Mouse (Mus musculus) lung, embryonic 15.5 days (tissue): ENCODE measurements around the gene Trappc3. TPM values are rescaled to one million over a fixed set of nuclear protein-coding genes. Genes with fewer than 3 reads are reported as not detected.

Source experiments
- ATAC-seq: fragments of 200-750 bp; cut with Nextera tagmentation; 2 replicates; pipeline ENCODE4 v1.8.0; 2017; ENCODE audit warnings: moderate number of reproducible peaks, borderline replicate concordance; ENCODE audit not compliant: low FRiP score, low TSS enrichment; ENCODE audit errors: extremely low read depth
- H3K27ac ChIP-seq: fragments of 300-500 bp; sonication (generic); 2 replicates; pipeline ENCODE4 v1.5.1; 2015; ENCODE audit warnings: moderate library complexity, mild to moderate bottlenecking, inconsistent platforms
- H3K27me3 ChIP-seq: fragments of 300-500 bp; sonication (generic); 2 replicates; pipeline ENCODE4 v1.6.1; 2015; ENCODE audit warnings: inconsistent platforms
- H3K36me3 ChIP-seq: fragments of 300-500 bp; sonication (generic); 2 replicates; pipeline ENCODE4 v1.6.1; 2015; ENCODE audit warnings: inconsistent platforms
- H3K4me1 ChIP-seq: fragments of 300-500 bp; sonication (generic); 2 replicates; pipeline ENCODE4 v1.6.1; 2015; ENCODE audit warnings: inconsistent platforms
- H3K4me2 ChIP-seq: fragments of 300-500 bp; sonication (generic); 2 replicates; pipeline ENCODE4 v1.6.1; 2015; ENCODE audit warnings: inconsistent platforms, mild to moderate bottlenecking, moderate library complexity
- H3K4me3 ChIP-seq: fragments of 300-500 bp; sonication (generic); 2 replicates; pipeline ENCODE4 v1.5.1; 2015; ENCODE audit warnings: mild to moderate bottlenecking, inconsistent platforms
- H3K9ac ChIP-seq: fragments of 300-500 bp; sonication (generic); 2 replicates; pipeline ENCODE4 v1.6.1; 2015; ENCODE audit warnings: inconsistent platforms
- H3K9me3 ChIP-seq: fragments of 300-500 bp; sonication (generic); 2 replicates; pipeline ENCODE4 v1.6.1; 2016; ENCODE audit warnings: inconsistent platforms
- WGBS: fragments of 180-500 bp; shearing (Covaris S2); methylation state at CpG from one replicate; pipeline ENCODE4 v1.1.7; 2015; 5-methylcytosine and 5-hydroxymethylcytosine counted together
- polyA plus RNA-seq: library from polyadenylated mRNA; unstranded; fragments of >200 nt; fragmentation: Nextera tagmentation; extraction: Ambion mirVana; gene quantifications from 2 replicates; pipeline ENCODE4 v1.2.1, GENCODE M21; 2015

Trappc3 gene
- polyA plus RNA-seq, 1 experiment from 2014 or later = 108 TPM

DNA sequence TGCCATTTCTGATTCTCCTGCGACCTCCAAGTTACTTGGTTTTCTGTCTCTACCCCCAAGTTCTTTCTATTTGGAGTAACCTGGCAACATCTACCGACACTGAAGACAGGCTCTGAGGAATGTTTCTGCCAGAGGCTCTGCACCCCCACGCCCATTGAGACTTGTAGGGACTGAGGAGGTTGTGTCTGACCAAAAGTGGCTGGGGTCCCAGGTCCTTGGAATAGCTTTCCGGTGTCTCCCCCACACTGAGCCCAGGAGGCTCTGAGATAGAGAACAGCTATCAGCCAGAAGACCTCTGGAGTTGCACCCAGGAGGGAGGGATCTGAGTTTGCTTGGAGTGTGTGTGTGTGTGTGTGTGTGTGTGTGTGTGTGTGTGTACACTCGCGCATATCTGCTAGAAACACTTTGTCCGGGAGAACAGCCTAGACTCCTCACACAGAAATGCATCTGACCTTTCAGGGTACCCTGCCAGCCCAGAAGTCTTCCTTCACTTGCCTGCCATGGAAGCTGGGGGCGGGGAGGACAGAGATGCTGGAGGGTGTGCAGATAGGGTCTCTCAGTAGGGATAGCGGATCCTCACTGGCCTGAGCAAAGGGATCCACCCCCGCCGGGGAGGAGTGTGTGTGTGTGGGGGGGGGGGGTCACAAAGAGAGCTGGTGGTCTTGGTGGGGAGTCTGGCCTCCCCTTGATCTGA is 25.3 kb downstream of the Trappc3 start:
- WGBS = 16% methylated on average over 11 of the region's 11 CpGs
- Histone ChIP-seq H3K9me3 (no peaks in the 10 kb centered on the region), H3K4me3 (peak overlapping the region; percentile 49), H3K9ac (no peak overlapping the region), H3K4me1 (peaks cover 22% of the 10 kb centered on the region), H3K36me3 (no peaks in the 10 kb centered on the region), H3K27ac (no peak overlapping the region), H3K27me3 (peaks cover 46% of the 10 kb centered on the region), H3K4me2 (peak overlapping the region; percentile 87)
- peak; percentile 53; the same call in 1 of the 2 replicates for ATAC-seq

DNA sequence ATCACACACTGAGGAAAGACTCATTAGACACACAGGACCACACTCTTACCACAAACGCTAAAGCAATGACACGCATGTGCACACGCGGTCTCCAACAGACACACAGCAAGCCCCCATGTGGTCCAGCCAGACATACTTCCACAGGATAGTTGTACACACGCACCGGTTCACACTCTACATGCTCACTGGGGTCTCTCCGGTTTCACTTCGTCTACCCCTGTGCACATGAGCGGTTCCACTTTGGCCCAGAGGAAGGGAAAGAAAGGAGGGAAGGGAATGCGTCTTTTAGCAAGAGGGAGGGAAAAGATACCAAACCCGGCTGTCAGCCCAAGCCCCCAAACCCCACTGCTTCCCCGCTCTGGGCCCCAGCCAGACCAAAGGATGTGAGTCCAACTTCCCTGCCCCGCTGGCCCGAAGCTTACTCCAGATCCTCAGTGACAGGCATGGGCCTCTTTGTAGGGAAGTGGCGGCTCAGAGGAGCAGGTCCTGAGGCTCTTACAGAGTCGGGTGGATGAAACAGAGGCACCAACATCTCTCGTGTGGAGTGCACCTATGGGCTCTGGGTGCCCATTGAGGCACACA is 26.1 kb downstream of the Trappc3 start:
- peak; percentile 19; the same call in 1 of the 2 replicates for ATAC-seq

DNA sequence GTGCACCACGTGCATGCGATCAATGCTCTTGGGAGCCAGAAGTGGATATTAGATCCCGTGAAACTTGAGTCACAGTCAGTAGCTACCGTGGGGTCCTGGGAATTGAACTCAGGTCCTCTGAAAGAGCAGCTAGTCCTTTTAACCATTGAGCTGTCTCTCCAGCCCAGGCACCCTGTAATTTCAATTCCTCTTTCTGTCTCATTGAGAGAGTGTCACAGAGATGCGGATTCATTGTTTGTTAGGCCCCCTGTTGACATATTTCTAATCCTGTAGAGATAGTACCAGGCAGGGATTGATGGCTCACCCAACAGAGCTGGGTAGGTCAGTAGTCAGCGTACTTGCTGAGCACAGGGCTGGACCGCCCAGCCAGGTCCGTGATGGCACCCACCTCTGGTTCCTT is 28.2 kb downstream of the Trappc3 start:
- peaks cover 22% of the 10 kb centered on the region for H3K4me1 ChIP-seq
- no peak overlapping the region for H3K27ac ChIP-seq
- no peaks in the 10 kb centered on the region for H3K9me3 ChIP-seq
- ATAC-seq = no peak
- 84% methylated on average over 8 of the region's 8 CpGs for WGBS
- H3K36me3 ChIP-seq = no peaks in the 10 kb centered on the region
- peaks cover 42% of the 10 kb centered on the region for H3K27me3 ChIP-seq
- no peak overlapping the region for H3K9ac ChIP-seq
- no peak overlapping the region for H3K4me2 ChIP-seq
- no peak overlapping the region for H3K4me3 ChIP-seq

More for the DNA sequence above, 26.1 kb downstream of the Trappc3 start:
- no peak overlapping the region for H3K27ac ChIP-seq
- H3K36me3 ChIP-seq = no peaks in the 10 kb centered on the region
- no peak overlapping the region for H3K9ac ChIP-seq
- 0 out of 2 replicates have a peak overlapping the region, but pooled peaks have one; percentile 13 for H3K4me3 ChIP-seq
- H3K4me2 ChIP-seq = peak overlapping the region; percentile 87
- no peaks in the 10 kb centered on the region for H3K9me3 ChIP-seq
- WGBS = 34% methylated on average over 17 of the region's 17 CpGs
- peaks cover 46% of the 10 kb centered on the region for H3K27me3 ChIP-seq
- peaks cover 22% of the 10 kb centered on the region for H3K4me1 ChIP-seq

DNA sequence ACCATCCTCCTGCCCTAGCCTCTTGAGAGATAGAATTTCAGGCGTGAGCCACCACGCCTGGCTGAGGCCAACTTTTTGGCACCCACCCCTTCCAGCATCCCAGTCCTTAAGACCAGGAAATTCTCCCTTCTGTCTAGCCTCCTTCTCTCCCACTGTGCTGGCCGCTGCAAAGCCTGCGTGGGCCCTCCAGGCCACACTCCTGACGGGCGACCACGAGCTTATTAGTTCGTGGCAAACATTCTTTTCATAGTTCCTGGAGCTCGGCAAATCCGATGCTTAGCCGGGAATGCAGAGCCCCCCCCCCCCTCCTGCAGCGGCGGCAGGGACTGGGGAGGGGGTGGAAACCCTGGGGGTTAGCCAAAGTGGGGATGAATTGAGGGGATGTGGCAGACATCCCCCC is 29.1 kb downstream of the Trappc3 start:
- H3K9ac ChIP-seq = no peak overlapping the region
- no peaks in the 10 kb centered on the region for H3K36me3 ChIP-seq
- no peak for ATAC-seq
- H3K4me3 ChIP-seq = no peak overlapping the region
- no peaks in the 10 kb centered on the region for H3K9me3 ChIP-seq
- H3K4me1 ChIP-seq = peaks cover 23% of the 10 kb centered on the region
- no peak overlapping the region for H3K27ac ChIP-seq
- peaks cover 38% of the 10 kb centered on the region for H3K27me3 ChIP-seq
- H3K4me2 ChIP-seq = no peak overlapping the region
- 21% methylated on average over 13 of the region's 13 CpGs for WGBS

DNA sequence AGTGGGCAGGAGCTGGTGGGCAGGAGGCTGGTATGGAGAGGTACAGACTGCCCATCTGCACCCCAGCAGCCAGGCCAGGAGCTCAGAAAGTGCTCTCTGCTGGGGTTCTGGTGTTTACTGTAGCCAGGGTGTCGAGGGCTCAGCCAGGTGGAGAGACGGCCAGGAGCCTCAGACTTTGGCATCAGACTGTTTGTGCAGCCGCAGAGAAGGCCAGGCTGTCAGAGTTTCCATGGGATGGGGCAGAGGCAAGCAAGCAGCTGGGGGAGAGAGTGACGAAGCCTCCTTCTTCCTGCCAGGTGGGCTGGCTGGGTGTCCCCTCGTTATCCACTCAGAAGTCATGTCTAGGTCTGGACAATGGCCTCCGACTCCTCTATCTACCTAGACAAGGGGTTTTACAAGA is 33.0 kb downstream of the Trappc3 start:
- Histone ChIP-seq H3K27me3 (peaks cover 39% of the 10 kb centered on the region), H3K9ac (no peak overlapping the region), H3K4me2 (no peak overlapping the region), H3K4me1 (peaks cover 19% of the 10 kb centered on the region), H3K27ac (no peak overlapping the region), H3K9me3 (no peaks in the 10 kb centered on the region), H3K36me3 (no peaks in the 10 kb centered on the region), H3K4me3 (no peak overlapping the region)
- 56% methylated on average over 6 of the region's 6 CpGs for WGBS
- ATAC-seq = no peak

DNA sequence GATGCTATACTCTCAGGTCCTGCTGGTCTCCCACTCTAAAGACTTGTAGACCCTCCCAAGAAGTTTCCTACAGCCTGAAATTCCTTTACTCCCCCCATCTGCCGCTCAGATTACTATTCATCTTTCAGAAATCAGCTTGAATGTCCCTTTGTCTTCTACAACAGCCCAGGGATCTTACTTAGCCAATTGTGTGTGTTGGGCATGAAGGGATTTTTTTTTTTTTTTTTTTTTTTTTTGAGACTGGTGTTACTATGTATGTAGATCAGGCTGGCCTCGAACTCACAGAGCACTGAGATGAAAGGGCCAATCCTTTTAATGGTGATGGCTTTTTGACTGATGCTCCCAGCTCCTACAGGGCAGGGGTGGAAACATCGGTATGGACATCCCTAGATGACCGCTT is 33.8 kb downstream of the Trappc3 start:
- no peak overlapping the region for H3K4me3 ChIP-seq
- H3K27me3 ChIP-seq = peaks cover 47% of the 10 kb centered on the region
- H3K9ac ChIP-seq = no peak overlapping the region
- H3K36me3 ChIP-seq = no peaks in the 10 kb centered on the region
- H3K27ac ChIP-seq = no peak overlapping the region
- 38% methylated on average over 4 of the region's 4 CpGs for WGBS
- H3K4me2 ChIP-seq = peak overlapping the region; percentile 70; the same call in 1 of the 2 replicates
- H3K9me3 ChIP-seq = no peaks in the 10 kb centered on the region
- peaks cover 23% of the 10 kb centered on the region for H3K4me1 ChIP-seq
- ATAC-seq = no peak

DNA sequence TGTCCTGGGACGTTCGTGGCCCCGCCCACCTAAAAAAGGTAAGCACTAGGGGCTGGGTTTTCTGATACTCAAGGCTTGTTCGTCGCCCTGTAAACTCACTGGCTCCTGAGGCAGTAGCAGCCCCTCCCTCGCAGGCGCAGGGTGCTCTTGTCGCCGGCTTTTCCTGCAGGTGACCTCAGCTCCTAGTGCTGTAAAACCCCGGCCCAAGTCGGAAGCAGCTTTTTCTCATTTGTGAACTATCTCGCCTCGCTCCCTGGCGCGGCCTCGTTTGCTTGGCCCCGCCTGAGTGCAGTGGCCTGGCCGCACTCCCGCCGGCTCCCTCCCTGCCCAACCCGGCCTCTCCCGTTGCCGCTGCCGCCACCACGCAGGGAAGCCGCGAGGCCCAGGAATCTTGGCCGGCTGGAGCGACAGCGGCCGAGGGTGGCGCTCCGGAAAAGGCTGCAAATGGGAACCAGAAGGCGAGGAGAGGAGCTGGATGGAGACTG is 34.5 kb downstream of the Trappc3 start:
- Histone ChIP-seq H3K27me3 (peaks cover 54% of the 10 kb centered on the region), H3K4me2 (peak overlapping the region; percentile 70), H3K36me3 (no peaks in the 10 kb centered on the region), H3K27ac (peak overlapping the region; percentile 68), H3K9ac (peak overlapping the region; percentile 35), H3K9me3 (no peaks in the 10 kb centered on the region), H3K4me3 (peak overlapping the region; percentile 35), H3K4me1 (peaks cover 26% of the 10 kb centered on the region)
- ATAC-seq = peak; percentile 24; the same call in 1 of the 2 replicates
- WGBS = 2% methylated on average over 34 of the region's 34 CpGs

DNA sequence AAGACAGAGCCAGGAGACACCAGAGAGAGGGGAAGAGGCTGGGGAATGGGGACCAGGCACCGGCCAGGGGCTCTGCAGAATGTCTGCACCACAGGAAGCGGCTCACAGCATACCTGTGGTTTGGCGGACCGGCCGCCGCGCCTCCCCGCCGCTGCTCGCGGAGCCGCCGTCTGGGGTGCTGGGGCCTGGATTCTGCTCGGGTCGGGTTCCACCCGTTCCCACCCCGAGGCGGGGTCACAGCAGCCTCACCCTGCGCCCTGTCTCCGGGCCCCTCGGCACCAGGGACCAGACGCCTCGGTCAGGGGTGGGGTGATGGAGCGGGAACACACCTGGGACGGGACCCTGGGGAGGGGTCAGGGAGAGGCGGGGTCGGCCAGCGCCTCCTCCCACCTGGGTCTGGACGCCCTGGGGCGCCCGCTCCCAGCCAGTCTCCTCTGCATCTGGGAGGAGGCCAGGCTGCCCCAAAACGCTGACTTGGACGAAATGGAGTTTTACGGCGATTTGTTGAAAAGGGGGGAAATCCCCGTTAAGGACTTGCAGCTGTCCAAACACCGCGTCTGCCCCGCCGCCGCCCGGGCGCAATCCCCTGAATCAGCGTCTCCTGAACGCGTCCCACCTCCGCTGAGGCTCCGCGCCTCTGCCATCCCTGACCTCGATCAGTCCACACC is 38.9 kb downstream of the Trappc3 start:
- Histone ChIP-seq H3K9me3 (0 out of 2 replicates have a peak, but pooled peaks cover 1% of the 10 kb centered on the region), H3K27ac (no peak overlapping the region), H3K4me3 (peak overlapping the region; percentile 37), H3K4me2 (peak overlapping the region; percentile 74), H3K9ac (peak overlapping the region; percentile 29; the same call in 1 of the 2 replicates), H3K27me3 (peaks cover 70% of the 10 kb centered on the region), H3K36me3 (no peaks in the 10 kb centered on the region), H3K4me1 (peaks cover 32% of the 10 kb centered on the region)
- ATAC-seq = peak; percentile 12; the same call in 1 of the 2 replicates
- WGBS = 2% methylated on average over 50 of the region's 50 CpGs

DNA sequence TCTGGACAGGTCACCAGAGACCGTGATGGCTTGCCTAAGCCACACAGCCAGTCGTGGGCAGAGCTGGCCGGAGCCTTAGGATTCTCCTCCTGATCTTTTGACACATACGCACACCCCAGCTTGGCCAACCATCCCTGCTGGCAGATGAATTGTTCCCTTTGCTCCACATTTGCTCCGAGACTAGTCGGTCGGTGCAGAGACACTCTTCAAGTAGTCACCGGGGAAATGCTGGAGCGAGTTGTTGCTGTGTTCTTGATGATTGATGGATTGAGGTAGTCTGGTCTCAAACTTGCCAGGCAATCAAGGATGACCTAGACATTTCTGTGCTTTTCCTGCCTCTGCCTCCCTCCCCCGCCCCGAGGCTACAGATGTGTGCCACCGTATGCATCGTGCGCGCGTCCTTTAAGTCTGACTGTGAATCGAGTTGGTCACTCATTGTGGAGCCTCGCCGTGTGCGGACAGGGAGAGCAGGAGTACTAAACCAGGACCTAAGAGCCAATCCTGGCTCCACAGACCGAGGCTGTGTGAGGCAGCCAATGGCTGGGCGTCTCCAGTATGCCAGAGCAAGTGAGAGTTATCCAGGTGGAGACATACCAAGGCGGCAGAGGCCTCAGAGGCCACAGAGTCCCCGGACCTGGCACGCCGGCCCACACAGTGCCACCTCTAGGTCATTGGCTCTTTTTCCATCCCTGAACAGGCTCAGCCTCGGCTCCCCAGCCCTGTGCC is 39.6 kb downstream of the Trappc3 start:
- no peak for ATAC-seq
- no peak overlapping the region for H3K9ac ChIP-seq
- peaks cover 26% of the 10 kb centered on the region for H3K4me1 ChIP-seq
- 10% methylated on average over 27 of the region's 27 CpGs for WGBS
- peaks cover 63% of the 10 kb centered on the region for H3K27me3 ChIP-seq
- peak overlapping the region; percentile 74 for H3K4me2 ChIP-seq
- H3K36me3 ChIP-seq = no peaks in the 10 kb centered on the region
- peak overlapping the region; percentile 37 for H3K4me3 ChIP-seq
- H3K27ac ChIP-seq = no peak overlapping the region
- H3K9me3 ChIP-seq = 0 out of 2 replicates have a peak, but pooled peaks cover 3% of the 10 kb centered on the region

DNA sequence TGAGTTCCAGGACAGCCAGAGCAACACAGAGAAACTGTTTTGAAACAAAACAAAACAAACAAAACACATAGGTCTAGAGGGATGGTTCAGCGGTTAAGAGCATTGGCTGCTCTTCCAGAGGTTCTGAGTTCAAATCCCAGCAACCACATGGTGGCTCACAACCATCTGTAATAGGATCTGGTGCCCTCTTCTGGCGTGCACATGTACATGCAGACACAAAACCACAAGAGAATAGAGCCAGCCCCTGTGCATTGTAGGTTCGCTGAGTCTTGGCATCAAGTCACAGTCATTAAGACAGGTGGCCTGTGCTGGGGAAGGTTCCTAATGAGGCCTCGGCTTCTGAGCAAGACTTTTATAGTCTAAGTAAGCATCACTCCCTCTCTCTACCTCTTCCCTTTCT is 41.8 kb downstream of the Trappc3 start:
- Histone ChIP-seq H3K36me3 (no peaks in the 10 kb centered on the region), H3K4me1 (peaks cover 18% of the 10 kb centered on the region), H3K27ac (no peak overlapping the region), H3K9me3 (0 out of 2 replicates have a peak, but pooled peaks cover 3% of the 10 kb centered on the region), H3K27me3 (peaks cover 42% of the 10 kb centered on the region), H3K4me3 (no peak overlapping the region), H3K4me2 (no peak overlapping the region), H3K9ac (no peak overlapping the region)
- ATAC-seq = no peak
- 52% methylated on average over 4 of the region's 4 CpGs for WGBS

DNA sequence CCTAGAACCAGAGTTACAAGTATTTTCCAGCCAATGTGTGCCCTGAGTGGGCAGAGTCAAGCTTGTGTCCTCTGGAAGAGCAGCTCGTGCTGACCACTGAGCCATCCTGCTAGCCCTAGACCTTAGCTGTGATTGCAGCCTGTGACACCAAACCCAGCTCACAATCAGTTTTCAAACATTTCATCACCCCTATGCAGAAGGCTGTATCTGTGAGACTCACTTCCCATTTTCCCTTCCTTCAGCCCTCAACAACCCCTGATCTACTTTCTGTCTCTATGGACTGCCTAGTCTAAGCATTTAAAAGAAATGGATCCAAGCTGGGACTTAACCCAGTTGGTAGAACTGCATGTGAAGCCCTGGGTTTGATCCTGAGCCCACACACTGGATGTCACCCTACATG is 43.3 kb downstream of the Trappc3 start:
- Histone ChIP-seq H3K27me3 (peaks cover 29% of the 10 kb centered on the region), H3K4me2 (no peak overlapping the region), H3K4me1 (peaks cover 22% of the 10 kb centered on the region), H3K9me3 (0 out of 2 replicates have a peak, but pooled peaks cover 3% of the 10 kb centered on the region), H3K4me3 (no peak overlapping the region), H3K9ac (no peak overlapping the region), H3K36me3 (no peaks in the 10 kb centered on the region), H3K27ac (no peak overlapping the region)
- no peak for ATAC-seq
- WGBS = 94% methylated on average over 1 of the region's 1 CpGs
